Mouse (Mus musculus): Measurements from ENCODE around the gene Slc7a14. TPM values are rescaled to one million over a fixed set of nuclear protein-coding genes. Genes with fewer than 3 reads are reported as not detected.

The Slc7a14 gene
- total and polyA plus RNA-seq, 3 experiments: under 0.01 to 0.01 TPM; not detected in 1

GRCm38 (mm10) chr3:31160046-31160445 is 150.1 kb downstream of the Slc7a14 start:
- TF ChIP-seq CTCF (IDR thresholded peaks at IDR 0.05 in 2 of 3, conservative IDR thresholded peaks at IDR 0.05 in 1 of 3; ENCODE audit: control insufficient read depth in 1 of 3, insufficient read depth in 1 of 3, low read depth in 2 of 3, low read length in 3 of 3, poor library complexity in 1 of 3, severe bottlenecking in 1 of 3): no peak
- TF ChIP-seq MXI1 (IDR thresholded peaks at IDR 0.05; ENCODE audit: low read depth, low read length): no peak
- TF ChIP-seq KAT2A (conservative IDR thresholded peaks at IDR 0.05; ENCODE audit: low read depth, low read length): no peak
- no peak for TF ChIP-seq MEF2A (IDR thresholded peaks at IDR 0.05; ENCODE audit: extremely low read depth, insufficient replicate concordance, low read depth, low read length, poor library complexity, severe bottlenecking)
- TF ChIP-seq USF1 (IDR thresholded peaks at IDR 0.05; ENCODE audit: low read depth, low read length): no peak
- no peak for TF ChIP-seq POLR2AphosphoS5 (IDR thresholded peaks at IDR 0.05; ENCODE audit: borderline replicate concordance, low read depth, low read length)
- no peak for TF ChIP-seq ETS1 (IDR thresholded peaks at IDR 0.05; ENCODE audit: low read depth, low read length)
- TF ChIP-seq E2F4 (IDR thresholded peaks at IDR 0.05; ENCODE audit: borderline replicate concordance, low read depth, low read length): no peak
- TF ChIP-seq USF2 (IDR thresholded peaks at IDR 0.05; ENCODE audit: borderline replicate concordance in 1 of 2, insufficient read depth in 1 of 2, low read depth in 1 of 2, low read length in 2 of 2): no peak
- no peak for TF ChIP-seq TCF12 (IDR thresholded peaks at IDR 0.05; ENCODE audit: low read depth, low read length)
- TF ChIP-seq ZKSCAN1 (IDR thresholded peaks at IDR 0.05; ENCODE audit: low read depth, low read length): no peak
- no peak for TF ChIP-seq MAFK (IDR thresholded peaks at IDR 0.05; ENCODE audit: borderline replicate concordance, low read depth, low read length)
- TF ChIP-seq SMC3 (IDR thresholded peaks at IDR 0.05; ENCODE audit: low read depth, low read length): no peak
- no peak for TF ChIP-seq JUND (IDR thresholded peaks at IDR 0.05; ENCODE audit: low read depth, low read length)
- no peaks in the 10 kb centered on the region for H3K9me3 ChIP-seq (replicated peaks; ENCODE audit: insufficient read depth, low read length)
- DNase-seq (ENCODE audit: low read depth, low spot score): no peak
- H3K4me3 ChIP-seq (ENCODE audit: control insufficient read depth in 1 of 2, insufficient read depth in 1 of 2, low read depth in 2 of 2, low read length in 2 of 2): no peak overlapping the region
- 0 out of 4 replicates have a peak, but pooled peaks cover 0 to 2% of the 10 kb centered on the region in 2 experiments for H3K4me1 ChIP-seq (ENCODE audit: control insufficient read depth in 1 of 2, insufficient read depth in 2 of 2, low read length in 2 of 2)
- no peaks in the 10 kb centered on the region for H3K36me3 ChIP-seq (ENCODE audit: control insufficient read depth in 1 of 2, insufficient read depth in 2 of 2, low read length in 2 of 2)
- no peaks in the 10 kb centered on the region for H3K79me2 ChIP-seq (ENCODE audit: control insufficient read depth, insufficient read depth, low read length, poor library complexity)
- H3K27ac ChIP-seq (ENCODE audit: control insufficient read depth, low read depth, low read length): no peak overlapping the region
- H3K27me3 ChIP-seq (ENCODE audit: control insufficient read depth in 1 of 2, insufficient read depth in 2 of 2, low read length in 2 of 2): peaks cover 2% of the 10 kb centered on the region in 2 experiments; a peak in 2 of 4 replicates
- no peak overlapping the region for H3K9ac ChIP-seq (ENCODE audit: control insufficient read depth, low read depth, low read length, poor library complexity, severe bottlenecking)

- Histone ChIP-seq H3K36me3 (ENCODE audit: control insufficient read depth in 1 of 2, insufficient read depth in 2 of 2, low read length in 2 of 2) (no peaks in the 10 kb centered on the region), H3K27me3 (ENCODE audit: control insufficient read depth in 1 of 2, insufficient read depth in 2 of 2, low read length in 2 of 2) (peaks cover 0 to 3% of the 10 kb centered on the region in 2 experiments; a peak in 1 of 4 replicates), H3K4me1 (ENCODE audit: control insufficient read depth in 1 of 2, insufficient read depth in 2 of 2, low read length in 2 of 2) (0 out of 4 replicates have a peak, but pooled peaks cover 0 to 2% of the 10 kb centered on the region in 2 experiments), H3K4me3 (ENCODE audit: control insufficient read depth in 1 of 2, insufficient read depth in 1 of 2, low read depth in 2 of 2, low read length in 2 of 2) (no peak overlapping the region), H3K9ac (ENCODE audit: control insufficient read depth, low read depth, low read length, poor library complexity, severe bottlenecking) (no peak overlapping the region), H3K79me2 (ENCODE audit: control insufficient read depth, insufficient read depth, low read length, poor library complexity) (no peaks in the 10 kb centered on the region), H3K27ac (ENCODE audit: control insufficient read depth, low read depth, low read length) (no peak overlapping the region), H3K9me3 (replicated peaks; ENCODE audit: insufficient read depth, low read length) (no peaks in the 10 kb centered on the region)
- TF ChIP-seq MAX (IDR thresholded peaks at IDR 0.05; ENCODE audit: low read length): no peak
- no peak for TF ChIP-seq CTCF (IDR thresholded peaks at IDR 0.05 in 2 of 3, conservative IDR thresholded peaks at IDR 0.05 in 1 of 3; ENCODE audit: control insufficient read depth in 1 of 3, insufficient read depth in 1 of 3, low read depth in 2 of 3, low read length in 3 of 3, poor library complexity in 1 of 3, severe bottlenecking in 1 of 3)
- TF ChIP-seq GABPA (IDR thresholded peaks at IDR 0.05; ENCODE audit: low read depth, low read length): no peak
- no peak for TF ChIP-seq CHD1 (IDR thresholded peaks at IDR 0.05; ENCODE audit: low read depth, low read length)
- no peak for TF ChIP-seq TAL1 (IDR thresholded peaks at IDR 0.05; ENCODE audit: low read length)
- no peak for TF ChIP-seq MXI1 (IDR thresholded peaks at IDR 0.05; ENCODE audit: low read depth, low read length)
- no peak for TF ChIP-seq UBTF (IDR thresholded peaks at IDR 0.05; ENCODE audit: borderline replicate concordance, insufficient read depth, low read depth, low read length)
- TF ChIP-seq EP300 (IDR thresholded peaks at IDR 0.05; ENCODE audit: low read depth in 1 of 2, low read length in 2 of 2): no peak
- TF ChIP-seq POLR2AphosphoS5 (IDR thresholded peaks at IDR 0.05; ENCODE audit: borderline replicate concordance, low read depth, low read length): no peak
- TF ChIP-seq HCFC1 (IDR thresholded peaks at IDR 0.05; ENCODE audit: low read depth, low read length): no peak
- no peak for TF ChIP-seq KAT2A (conservative IDR thresholded peaks at IDR 0.05; ENCODE audit: low read depth, low read length)
- TF ChIP-seq MYC (IDR thresholded peaks at IDR 0.05; ENCODE audit: low read depth, low read length): no peak
- DNase-seq (ENCODE audit: low read depth, low spot score): peak; percentile 51
Observed at GRCm38 (mm10) chr3:31157776-31158175, 152.4 kb downstream of the Slc7a14 start.
